ENCODE assay signal across 8 mouse cellular contexts in the genomic region with DNA sequence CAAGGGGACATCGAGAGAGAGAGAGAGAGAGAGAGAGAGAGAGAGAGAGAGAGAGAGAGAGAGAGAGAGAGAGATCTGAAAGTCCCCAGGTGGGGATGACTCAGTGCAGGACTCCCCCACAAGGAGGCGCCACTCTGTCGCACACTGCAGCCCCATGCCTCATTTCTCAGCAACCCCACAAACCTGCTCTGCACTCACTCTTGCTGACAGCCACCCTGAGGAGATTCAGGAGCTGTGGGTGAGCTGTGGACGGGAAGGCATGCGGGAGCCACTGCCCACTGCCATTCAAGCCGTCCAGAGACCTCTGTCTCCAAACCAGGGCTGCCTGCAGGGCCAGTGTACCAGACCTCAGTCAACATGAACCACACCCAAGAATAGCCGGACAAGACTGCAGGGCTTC. TPM values are rescaled to one million over a fixed set of nuclear protein-coding genes. Genes with fewer than 3 reads are reported as not detected.
DNase-seq lines count a peak whose midpoint lies in the region; TF ChIP-seq lines count a peak whose summit lies in the region.

No protein-coding gene starts in this region.

- H3K4me3 ChIP-seq in heart, embryonic 10.5 days: no peak overlapping the region
- H3K4me3 ChIP-seq in lung, adult 2 months (replicated peaks; ENCODE audit: extremely low read depth, low read depth, low read length): no peak overlapping the region

- peak; percentile 86 for DNase-seq in heart, embryonic 10.5 days (ENCODE audit: low spot score)
- no peak for DNase-seq in heart, adult 9 months (ENCODE audit: low spot score in 2 of 2)
- peak; percentile 53 for DNase-seq in A20 (ENCODE audit: low read depth, low spot score)
- peak; percentile 48 for DNase-seq in R1 (ENCODE audit: low read depth, low spot score)
- DNase-seq in heart, postnatal 14 days: peak; percentile 54 to 69
- no peak for DNase-seq in lung, adult 2 months
- peak; percentile 46 to 57 for DNase-seq in urinary bladder, postnatal 36 days (ENCODE audit: low spot score in 2 of 2)
- DNase-seq in frontal cortex, postnatal 36 days (ENCODE audit: low spot score in 2 of 2): no peak

- H3K27me3 ChIP-seq in heart, embryonic 10.5 days (ENCODE audit: insufficient read depth, poor library complexity, severe bottlenecking): peaks cover 16% of the 10 kb centered on the region

- peak; percentile 73 for TF ChIP-seq CTCF in lung, adult 2 months (IDR thresholded peaks at IDR 0.05; ENCODE audit: insufficient read depth, low read length)

- H3K9me3 ChIP-seq in heart, embryonic 10.5 days: no peaks in the 10 kb centered on the region

- no peak for TF ChIP-seq POLR2A in lung, adult 2 months (IDR thresholded peaks at IDR 0.05; ENCODE audit: borderline replicate concordance, extremely low read depth, low read depth, low read length)

- intact Hi-C loops in heart, postnatal 14 days (cut with DNase I): loop anchor here (5.0 kb wide), 1 partner anchor 111 kb away; no protein-coding TSS in a partner anchor

- 7% methylated on average over 7 of the region's 7 CpGs for WGBS in heart, embryonic 10.5 days
- 27% methylated on average over 7 of the region's 7 CpGs for WGBS in lung, adult 2 months

- peak overlapping the region; percentile 67; the same call in 1 of the 2 replicates for H3K27ac ChIP-seq in heart, embryonic 10.5 days

- no peaks in the 10 kb centered on the region for H3K36me3 ChIP-seq in heart, embryonic 10.5 days

- H3K4me1 ChIP-seq in heart, embryonic 10.5 days: peaks cover 64% of the 10 kb centered on the region
- H3K4me1 ChIP-seq in lung, adult 2 months (ENCODE audit: control insufficient read depth, insufficient read depth, low read length): no peaks in the 10 kb centered on the region

RNA-seq across cellular contexts. Expression of a gene that starts 23.7 kb away (rescaled TPM):
- polyA plus RNA-seq in heart, embryonic 10.5 days (2016; fragmentation: Nextera tagmentation; extraction: Ambion mirVana): 1.3 and 2.5 TPM in 2 replicates
- total RNA-seq in heart, postnatal 14 days (2021): 1 to 10 TPM in 1 of 2 experiments, under 1 TPM in 1; 0.93 to 1.1 TPM
- polyA plus RNA-seq in lung, adult 2 months (2012; rRNA removed): 2.3 and 5.3 TPM in 2 replicates

RNA-seq across cellular contexts. Expression of a gene that starts 54.9 kb away (rescaled TPM):
- 45.3 and 58.3 TPM in 2 replicates for polyA plus RNA-seq in heart, embryonic 10.5 days (2016; fragmentation: Nextera tagmentation; extraction: Ambion mirVana)
- total RNA-seq in heart, postnatal 14 days (2021): 10 to 100 TPM; 24.0 to 27.8 TPM
- polyA plus RNA-seq in lung, adult 2 months (2012; rRNA removed): 65.9 and 69.9 TPM in 2 replicates

Comparison
In these comparisons a context has a peak if more than half of its experiments do, and no peak if none do; other contexts are left out.
1. DNase-seq: peak in heart, embryonic 10.5 days (single experiment), A20 (single experiment), R1 (single experiment), heart, postnatal 14 days (2 of 2) and urinary bladder, postnatal 36 days (2 of 2); none in heart, adult 9 months (0 of 2), lung, adult 2 months (single experiment) and frontal cortex, postnatal 36 days (0 of 2).